Mouse (Mus musculus) midbrain, embryonic 16.5 days (tissue): ENCODE results near the gene Wnt1. TPM values are rescaled to one million over a fixed set of nuclear protein-coding genes. Genes with fewer than 3 reads are reported as not detected.

Experiments
- polyA plus RNA-seq: library from polyadenylated mRNA; unstranded; fragments of >200 nt; fragmentation: Nextera tagmentation; extraction: Ambion mirVana; gene quantifications from 2 replicates; pipeline ENCODE4 v1.2.1, GENCODE M21; 2015

Wnt1 gene
- polyA plus RNA-seq, 1 experiment from 2014 or later, result 1.3 TPM

Other genes with a start within 250 kb of the Wnt1 start
- 65.3 and 73.1 TPM in 2 replicates for gene Ccnt1, start 218.9 kb upstream of the Wnt1 start, polyA plus RNA-seq
- gene 4930415O20Rik, start 218.9 kb upstream of the Wnt1 start, polyA plus RNA-seq, result not detected in 2 replicates
- 9.9 and 10.2 TPM in 2 replicates for gene Adcy6, start 179.8 kb upstream of the Wnt1 start, polyA plus RNA-seq
- gene Cacnb3, start 159.0 kb upstream of the Wnt1 start, polyA plus RNA-seq, result 198 and 205 TPM in 2 replicates
- 17.8 and 18.9 TPM in 2 replicates for gene Ddx23, start 127.0 kb upstream of the Wnt1 start, polyA plus RNA-seq
- 15.5 and 19.8 TPM in 2 replicates for gene Rnd1, start 112.4 kb upstream of the Wnt1 start, polyA plus RNA-seq
- gene Ccdc65, start 81.7 kb upstream of the Wnt1 start, polyA plus RNA-seq, result 9.3 and 12.0 TPM in 2 replicates
- gene Fkbp11, start 61.7 kb upstream of the Wnt1 start, polyA plus RNA-seq, result 2.3 and 4.0 TPM in 2 replicates
- 96.4 and 102 TPM in 2 replicates for gene Arf3, start 26.6 kb upstream of the Wnt1 start, polyA plus RNA-seq
- not detected in 2 replicates for gene Wnt10b, start 11.7 kb upstream of the Wnt1 start, polyA plus RNA-seq
- gene Ddn, start 19.6 kb downstream of the Wnt1 start, polyA plus RNA-seq, result 0.35 and 0.42 TPM in 2 replicates
- 72.9 and 73.1 TPM in 2 replicates for gene Prkag1, start 41.7 kb downstream of the Wnt1 start, polyA plus RNA-seq
- 10.1 and 11.8 TPM in 2 replicates for gene Kmt2d, start 81.3 kb downstream of the Wnt1 start, polyA plus RNA-seq
- gene Rhebl1, start 104.7 kb downstream of the Wnt1 start, polyA plus RNA-seq, result 37.2 and 38.7 TPM in 2 replicates
- gene Dhh, start 108.7 kb downstream of the Wnt1 start, polyA plus RNA-seq, result 0.36 and 0.39 TPM in 2 replicates
- gene Lmbr1l, start 128.4 kb downstream of the Wnt1 start, polyA plus RNA-seq, result 27.9 and 33.5 TPM in 2 replicates
- gene Tuba1b, start 144.7 kb downstream of the Wnt1 start, polyA plus RNA-seq, result 1,165 and 1,361 TPM in 2 replicates
- not detected in 2 replicates for gene Gm49450, start 163.7 kb downstream of the Wnt1 start, polyA plus RNA-seq
- gene Tuba1a, start 163.8 kb downstream of the Wnt1 start, polyA plus RNA-seq, result 17,735 and 17,910 TPM in 2 replicates
- gene Tuba1c, start 240.0 kb downstream of the Wnt1 start, polyA plus RNA-seq, result 11.6 and 12.5 TPM in 2 replicates